Mouse (Mus musculus) intestine, embryonic 15.5 days (tissue): ENCODE measurements around the gene Thnsl1. TPM values are rescaled to one million over a fixed set of nuclear protein-coding genes. Genes with fewer than 3 reads are reported as not detected.
"Not testable (repeated sequence)": the region's sequence is repeated elsewhere in the genome, so short reads cannot be mapped to it uniquely, and the experiment has no call there.

Experiments
- ATAC-seq: fragments of 200-750 bp; cut with Nextera tagmentation; 2 replicates; pipeline ENCODE4 v1.8.0; 2017; ENCODE audit warnings: moderate TSS enrichment, moderate library complexity
- H3K27ac ChIP-seq: fragments of 300-500 bp; sonication (generic); 2 replicates; pipeline ENCODE4 v1.5.1; 2015; ENCODE audit warnings: mild to moderate bottlenecking, inconsistent platforms
- H3K27me3 ChIP-seq: fragments of 300-500 bp; sonication (generic); replicated peaks from 2 replicates; pipeline ENCODE4 v1.6.1; 2015; ENCODE audit warnings: inconsistent platforms
- H3K36me3 ChIP-seq: fragments of 300-500 bp; sonication (generic); 2 replicates; pipeline ENCODE4 v1.6.1; 2015; ENCODE audit warnings: inconsistent platforms
- H3K4me1 ChIP-seq: fragments of 300-500 bp; sonication (generic); replicated peaks from 2 replicates; pipeline ENCODE4 v1.6.1; 2015; ENCODE audit warnings: inconsistent platforms
- H3K4me2 ChIP-seq: fragments of 300-500 bp; sonication (generic); replicated peaks from 2 replicates; pipeline ENCODE4 v1.6.1; 2015; ENCODE audit warnings: mild to moderate bottlenecking, inconsistent platforms
- H3K4me3 ChIP-seq: fragments of 300-500 bp; sonication (generic); replicated peaks from 2 replicates; pipeline ENCODE4 v1.5.1; 2015; ENCODE audit warnings: inconsistent platforms
- H3K9ac ChIP-seq: fragments of 300-500 bp; sonication (generic); 2 replicates; pipeline ENCODE4 v1.6.1; 2015; ENCODE audit warnings: inconsistent platforms
- H3K9me3 ChIP-seq: fragments of 300-500 bp; sonication (generic); 2 replicates; pipeline ENCODE4 v1.6.1; 2016; ENCODE audit warnings: inconsistent platforms
- WGBS: fragments of 180-500 bp; shearing (Covaris S2); methylation state at CpG from one replicate; pipeline ENCODE4 v1.1.7; 2015; 5-methylcytosine and 5-hydroxymethylcytosine counted together
- polyA plus RNA-seq: library from polyadenylated mRNA; unstranded; fragments of >200 nt; fragmentation: Nextera tagmentation; extraction: Ambion mirVana; gene quantifications from 2 replicates; pipeline ENCODE4 v1.2.1, GENCODE M21; 2015

The Thnsl1 gene
- polyA plus RNA-seq, 1 experiment from 2014 or later, result 5.9 TPM

DNA sequence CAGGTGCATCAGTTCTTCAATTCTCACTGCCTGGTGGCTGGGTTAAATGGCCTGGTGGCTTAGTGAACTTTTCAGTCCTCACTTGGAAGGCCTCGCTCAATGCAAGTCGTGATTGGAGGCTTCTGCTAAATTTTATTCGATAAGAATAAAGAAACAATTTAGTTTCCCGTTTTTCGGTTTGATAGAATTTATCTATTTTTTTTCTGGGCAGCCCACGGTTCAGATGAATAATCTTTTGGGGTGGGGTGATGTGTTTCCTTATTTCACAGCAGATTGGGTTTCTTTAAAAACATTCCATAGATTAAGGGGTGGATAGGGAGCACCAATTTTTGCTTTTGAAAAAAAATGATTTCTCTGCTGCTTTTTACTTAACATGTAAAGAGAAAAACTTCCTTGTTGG, 754 bp downstream of the Thnsl1 start:
- Histone ChIP-seq H3K27ac (no peak overlapping the region), H3K36me3 (no peaks in the 10 kb centered on the region)

DNA sequence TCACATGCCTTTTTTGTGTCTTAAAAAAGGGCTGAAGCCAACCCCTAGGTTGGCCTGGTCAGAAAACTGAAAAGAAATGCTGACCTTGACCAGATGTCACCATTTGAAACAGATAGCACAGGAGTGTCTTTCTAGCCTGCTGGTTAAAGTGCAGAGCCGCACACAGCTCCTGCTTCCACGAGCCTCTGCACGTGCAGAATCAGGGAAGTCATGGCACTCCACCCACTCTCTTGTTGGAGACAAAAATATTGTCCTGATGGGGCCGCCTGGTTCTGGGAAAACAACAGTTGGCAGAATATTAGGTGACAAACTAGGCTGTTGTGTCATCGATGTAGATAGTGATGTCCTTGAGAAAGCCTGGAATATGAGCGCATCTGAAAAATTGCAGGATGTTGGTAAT, 5.8 kb downstream of the Thnsl1 start:
- ATAC-seq, result no peak
- Histone ChIP-seq H3K36me3 (no peaks in the 10 kb centered on the region), H3K9me3 (no peaks in the 10 kb centered on the region), H3K27me3 (no peaks in the 10 kb centered on the region), H3K4me2 (no peak overlapping the region), H3K27ac (no peak overlapping the region), H3K4me3 (no peak overlapping the region), H3K4me1 (no peaks in the 10 kb centered on the region), H3K9ac (no peak overlapping the region)
- WGBS, result 81% methylated on average over 6 of the region's 6 CpGs

More for the DNA sequence above, 754 bp downstream of the Thnsl1 start:
- Histone ChIP-seq H3K4me3 (peak overlapping the region; percentile 56), H3K9me3 (no peaks in the 10 kb centered on the region), H3K4me2 (peak overlapping the region; percentile 78), H3K9ac (peak overlapping the region; percentile 56), H3K27me3 (no peaks in the 10 kb centered on the region), H3K4me1 (peaks cover 2% of the 10 kb centered on the region; the same call in 1 of the 2 replicates)
- 44% methylated on average over 6 of the region's 6 CpGs for WGBS
- ATAC-seq, result no peak

GRCm38 (mm10) chr2:21214322-21214721, 8.8 kb downstream of the Thnsl1 start:
- no peaks in the 10 kb centered on the region for H3K4me1 ChIP-seq
- no peak for ATAC-seq
- no peak overlapping the region for H3K4me3 ChIP-seq
- H3K9ac ChIP-seq, result no peak overlapping the region
- H3K4me2 ChIP-seq, result no peak overlapping the region
- no peaks in the 10 kb centered on the region for H3K9me3 ChIP-seq
- no peaks in the 10 kb centered on the region for H3K27me3 ChIP-seq
- H3K36me3 ChIP-seq, result no peaks in the 10 kb centered on the region
- no peak overlapping the region for H3K27ac ChIP-seq

GRCm38 (mm10) chr2:21215284-21215683, 9.8 kb downstream of the Thnsl1 start:
- Histone ChIP-seq H3K36me3 (no peaks in the 10 kb centered on the region), H3K9me3 (no peaks in the 10 kb centered on the region), H3K4me1 (no peaks in the 10 kb centered on the region), H3K4me3 (no peak overlapping the region), H3K4me2 (no peak overlapping the region), H3K27me3 (no peaks in the 10 kb centered on the region), H3K27ac (no peak overlapping the region), H3K9ac (no peak overlapping the region)
- no peak for ATAC-seq
- 88% methylated on average over 2 of the region's 2 CpGs for WGBS

GRCm38 (mm10) chr2:21222453-21223384, 17.2 kb downstream of the Thnsl1 start:
- WGBS, result 67% methylated on average over 9 of the region's 9 CpGs
- Histone ChIP-seq H3K9me3 (no peaks in the 10 kb centered on the region), H3K27ac (no peak overlapping the region), H3K27me3 (no peaks in the 10 kb centered on the region), H3K4me2 (no peak overlapping the region), H3K4me1 (no peaks in the 10 kb centered on the region), H3K36me3 (no peaks in the 10 kb centered on the region), H3K9ac (no peak overlapping the region), H3K4me3 (no peak overlapping the region)
- peak; percentile 91 for ATAC-seq

DNA sequence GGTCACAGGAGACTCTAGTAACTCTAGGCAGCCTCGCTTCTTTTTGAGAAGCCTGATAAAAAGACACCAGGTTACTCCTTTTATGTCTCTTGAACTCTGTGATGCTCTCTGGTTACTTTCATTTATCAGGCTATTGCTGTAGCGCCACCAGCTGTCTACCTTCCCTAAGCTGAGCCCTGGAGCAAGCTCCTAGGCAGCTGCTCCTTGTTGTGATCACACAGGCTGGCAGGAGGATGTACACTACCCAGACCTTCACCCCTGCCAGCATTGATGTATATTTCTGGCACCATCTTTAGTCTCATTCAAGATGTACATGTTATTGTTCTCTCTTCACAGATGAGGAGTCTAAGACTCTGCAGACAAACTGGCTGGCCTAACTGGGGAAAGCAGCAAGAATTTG, 24.8 kb downstream of the Thnsl1 start:
- no peaks in the 10 kb centered on the region for H3K27me3 ChIP-seq
- no peak overlapping the region for H3K27ac ChIP-seq
- 62% methylated on average over 2 of the region's 2 CpGs for WGBS
- no peak overlapping the region for H3K4me3 ChIP-seq
- no peak overlapping the region for H3K4me2 ChIP-seq
- H3K9ac ChIP-seq, result no peak overlapping the region
- no peaks in the 10 kb centered on the region for H3K4me1 ChIP-seq
- ATAC-seq, result no peak
- no peaks in the 10 kb centered on the region for H3K36me3 ChIP-seq
- H3K9me3 ChIP-seq, result no peaks in the 10 kb centered on the region

DNA sequence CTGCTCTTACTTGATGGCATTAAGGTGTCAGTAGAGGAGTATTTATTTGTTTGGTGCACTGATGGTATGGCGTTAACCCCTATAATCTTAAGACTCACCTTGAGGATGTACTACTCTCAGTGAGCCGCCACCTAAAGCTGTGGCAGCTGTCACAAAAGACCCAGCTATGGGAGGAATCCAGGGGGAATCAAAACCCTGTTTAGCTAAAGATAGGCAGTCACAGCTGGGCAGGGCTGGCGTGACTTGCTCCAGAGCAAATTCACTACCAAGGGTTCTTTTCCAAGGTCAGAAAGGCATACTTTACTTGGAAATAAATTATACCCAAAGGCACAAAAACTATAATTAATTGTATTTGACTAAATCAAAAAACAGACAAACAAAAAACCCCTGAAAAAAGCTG, 25.6 kb downstream of the Thnsl1 start:
- Histone ChIP-seq H3K9me3 (no peaks in the 10 kb centered on the region), H3K27me3 (no peaks in the 10 kb centered on the region), H3K4me2 (no peak overlapping the region), H3K36me3 (no peaks in the 10 kb centered on the region), H3K27ac (no peak overlapping the region), H3K4me1 (0 out of 2 replicates have a peak, but pooled peaks cover 3% of the 10 kb centered on the region), H3K9ac (no peak overlapping the region), H3K4me3 (no peak overlapping the region)
- whole genome bisulfite sequencing, result 64% methylated on average over 3 of the region's 3 CpGs
- no peak for ATAC-seq

- Histone ChIP-seq H3K36me3 (no peaks in the 10 kb centered on the region), H3K4me2 (0 out of 2 replicates have a peak overlapping the region, but pooled peaks have one; percentile 4), H3K27me3 (no peaks in the 10 kb centered on the region), H3K9me3 (no peaks in the 10 kb centered on the region), H3K4me1 (0 out of 2 replicates have a peak, but pooled peaks cover 3% of the 10 kb centered on the region), H3K9ac (no peak overlapping the region), H3K27ac (peak overlapping the region; percentile 51), H3K4me3 (no peak overlapping the region)
- 65% methylated on average over 9 of the region's 9 CpGs for WGBS
- ATAC-seq, result peak; percentile 98
Measured at GRCm38 (mm10) chr2:21234871-21235648, 29.5 kb downstream of the Thnsl1 start.

- ATAC-seq, result no peak
- Histone ChIP-seq H3K9me3 (no peaks in the 10 kb centered on the region), H3K9ac (no peak overlapping the region), H3K4me2 (no peak overlapping the region), H3K4me1 (0 out of 2 replicates have a peak, but pooled peaks cover 3% of the 10 kb centered on the region), H3K27ac (no peak overlapping the region), H3K4me3 (no peak overlapping the region), H3K36me3 (no peaks in the 10 kb centered on the region), H3K27me3 (no peaks in the 10 kb centered on the region)
- WGBS, result 88% methylated on average over 4 of the region's 4 CpGs
Measured at GRCm38 (mm10) chr2:21235844-21236386, 30.4 kb downstream of the Thnsl1 start.

DNA sequence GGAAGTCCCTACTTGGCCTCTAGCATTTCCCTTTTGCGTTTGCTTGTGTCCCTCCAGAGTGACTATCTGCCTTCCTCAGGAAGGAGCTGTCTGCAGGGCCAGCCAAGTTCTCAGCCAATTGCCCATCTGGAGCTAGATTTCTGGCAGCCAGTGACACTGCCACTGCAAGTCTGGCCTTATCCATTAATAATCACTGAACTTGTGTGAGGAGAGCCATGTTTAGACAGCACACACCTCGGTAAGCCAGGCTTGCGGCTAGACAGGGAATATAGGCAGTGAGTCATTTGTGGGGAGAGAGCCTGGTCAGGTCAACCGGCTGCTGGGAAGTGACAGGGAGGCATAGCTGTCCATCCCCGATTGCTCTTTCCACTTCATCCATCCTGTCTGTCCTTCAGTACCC, 31.3 kb downstream of the Thnsl1 start:
- no peak overlapping the region for H3K27ac ChIP-seq
- H3K4me1 ChIP-seq, result 0 out of 2 replicates have a peak, but pooled peaks cover 3% of the 10 kb centered on the region
- no peaks in the 10 kb centered on the region for H3K36me3 ChIP-seq
- H3K4me2 ChIP-seq, result no peak overlapping the region
- ATAC-seq, result no peak
- WGBS, result 48% methylated on average over 5 of the region's 5 CpGs
- H3K4me3 ChIP-seq, result no peak overlapping the region
- H3K9ac ChIP-seq, result no peak overlapping the region
- no peaks in the 10 kb centered on the region for H3K27me3 ChIP-seq
- H3K9me3 ChIP-seq, result no peaks in the 10 kb centered on the region

DNA sequence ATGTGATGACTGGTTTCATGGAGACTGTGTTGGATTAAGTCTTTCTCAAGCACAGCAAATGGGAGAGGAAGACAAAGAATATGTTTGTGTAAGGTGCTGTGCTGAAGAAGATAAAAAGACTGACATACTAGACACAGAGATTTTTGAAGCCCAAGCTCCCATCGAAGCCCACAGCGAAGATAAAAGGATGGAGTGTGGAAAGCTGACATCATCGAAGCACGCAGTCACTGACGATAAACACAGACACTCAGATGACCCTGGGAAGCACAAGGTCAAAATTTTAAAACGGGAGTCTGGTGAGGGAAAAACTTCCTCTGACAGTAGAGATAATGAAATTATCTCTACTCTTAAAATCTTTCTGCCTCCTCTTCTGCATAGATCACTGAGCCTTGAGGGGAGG, 38.6 kb downstream of the Thnsl1 start:
- H3K9ac ChIP-seq, H3K27ac ChIP-seq, H3K4me3 ChIP-seq, H3K27me3 ChIP-seq, ATAC-seq, H3K9me3 ChIP-seq, H3K4me2 ChIP-seq, H3K36me3 ChIP-seq, H3K4me1 ChIP-seq: not testable (repeated sequence)
- 40% methylated on average over 4 of the region's 6 CpGs for WGBS

DNA sequence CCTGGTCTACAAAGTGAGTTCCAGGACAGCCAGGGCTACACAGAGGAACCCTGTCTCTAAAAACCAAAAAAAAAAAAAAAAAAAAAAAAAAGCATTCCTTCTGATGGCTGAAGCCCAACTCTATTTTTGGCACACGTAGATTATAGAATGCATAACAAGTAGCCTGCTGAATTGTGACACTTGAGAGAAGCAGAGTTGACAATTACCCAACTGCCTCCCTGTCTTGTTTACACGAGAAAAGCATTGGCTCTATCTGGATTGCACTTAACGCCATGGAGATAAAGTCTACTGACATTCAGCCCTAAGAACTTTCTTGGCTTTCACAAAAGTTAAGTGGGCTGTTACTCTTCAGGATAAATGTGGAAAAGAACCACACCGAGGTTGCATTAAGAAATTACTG, 39.5 kb downstream of the Thnsl1 start:
- no peaks in the 10 kb centered on the region for H3K36me3 ChIP-seq
- H3K4me2 ChIP-seq, result no peak overlapping the region
- peak; percentile 23; the same call in 1 of the 2 replicates for ATAC-seq
- no peak overlapping the region for H3K9ac ChIP-seq
- 50% methylated on average over 4 of the region's 4 CpGs for WGBS
- H3K9me3 ChIP-seq, result no peaks in the 10 kb centered on the region
- no peak overlapping the region for H3K4me3 ChIP-seq
- no peaks in the 10 kb centered on the region for H3K27me3 ChIP-seq
- H3K27ac ChIP-seq, result no peak overlapping the region
- H3K4me1 ChIP-seq, result 0 out of 2 replicates have a peak, but pooled peaks cover 3% of the 10 kb centered on the region
